Mouse (Mus musculus) intestine, embryonic 16.5 days (tissue): ENCODE measurements around the gene Rab3il1. TPM values are rescaled to one million over a fixed set of nuclear protein-coding genes. Genes with fewer than 3 reads are reported as not detected.

Source experiments
- ATAC-seq: fragments of 200-750 bp; cut with Nextera tagmentation; 2 replicates; pipeline ENCODE4 v1.8.0; 2017; ENCODE audit warnings: moderate TSS enrichment, moderate library complexity
- H3K27ac ChIP-seq: fragments of 300-500 bp; sonication (generic); 2 replicates; pipeline ENCODE4 v1.5.1; 2014; ENCODE audit warnings: mild to moderate bottlenecking, low read length
- H3K27me3 ChIP-seq: fragments of 300-500 bp; sonication (generic); replicated peaks from 2 replicates; pipeline ENCODE4 v1.6.1; 2014; ENCODE audit warnings: low read length, control low read depth, mixed read lengths; ENCODE audit not compliant: control insufficient read depth, insufficient read depth
- H3K36me3 ChIP-seq: fragments of 300-500 bp; sonication (generic); 2 replicates; pipeline ENCODE4 v1.6.1; 2014; ENCODE audit warnings: low read length, control low read depth; ENCODE audit not compliant: control insufficient read depth, insufficient read depth
- H3K4me1 ChIP-seq: fragments of 300-500 bp; sonication (generic); 2 replicates; pipeline ENCODE4 v1.6.1; 2014; ENCODE audit warnings: low read length, control low read depth, mixed read lengths; ENCODE audit not compliant: control insufficient read depth, insufficient read depth
- H3K4me2 ChIP-seq: fragments of 300-500 bp; sonication (generic); 2 replicates; pipeline ENCODE4 v1.6.1; 2014; ENCODE audit warnings: low read depth, low read length, control low read depth
- H3K4me3 ChIP-seq: fragments of 300-500 bp; sonication (generic); 2 replicates; pipeline ENCODE4 v1.5.1; 2014; ENCODE audit warnings: mild to moderate bottlenecking, low read length
- H3K9ac ChIP-seq: fragments of 300-500 bp; sonication (generic); 2 replicates; pipeline ENCODE4 v1.6.1; 2014; ENCODE audit warnings: low read depth, low read length
- H3K9me3 ChIP-seq: fragments of 300-500 bp; sonication (generic); 2 replicates; pipeline ENCODE4 v1.6.1; 2016; ENCODE audit warnings: low read length, control low read depth; ENCODE audit not compliant: control insufficient read depth
- WGBS: fragments of 180-500 bp; shearing (Covaris S2); extraction: QIAGEN DNeasy Blood & Tissue Kit; methylation state at CpG from one replicate; pipeline ENCODE4 v1.1.7; 2014; 5-methylcytosine and 5-hydroxymethylcytosine counted together
- polyA plus RNA-seq: library from polyadenylated mRNA; unstranded; fragments of >200 nt; fragmentation: Nextera tagmentation; extraction: Ambion mirVana; gene quantifications from 2 replicates; pipeline ENCODE4 v1.2.1, GENCODE M21; 2015

Gene Rab3il1
- polyA plus RNA-seq, 1 experiment from 2014 or later: 45.7 TPM

- Histone ChIP-seq H3K9me3 (no peaks in the 10 kb centered on the region), H3K36me3 (peaks cover 12% of the 10 kb centered on the region), H3K4me2 (peak overlapping the region; percentile 79), H3K4me3 (peak overlapping the region; percentile 93), H3K4me1 (peaks cover 23% of the 10 kb centered on the region), H3K9ac (peak overlapping the region; percentile 95), H3K27ac (peak overlapping the region; percentile 98), H3K27me3 (no peaks in the 10 kb centered on the region)
- peak; percentile 97 for ATAC-seq
- under 1% methylated on average over 59 of the region's 59 CpGs for WGBS
These were observed 19.2 kb upstream of the Rab3il1 start for GRCm38 (mm10) chr19:9982151-9982851.

- Histone ChIP-seq H3K9me3 (no peaks in the 10 kb centered on the region), H3K4me1 (peaks cover 21% of the 10 kb centered on the region), H3K36me3 (peaks cover 12% of the 10 kb centered on the region), H3K4me3 (peak overlapping the region; percentile 93), H3K27me3 (no peaks in the 10 kb centered on the region), H3K4me2 (peak overlapping the region; percentile 79), H3K27ac (peak overlapping the region; percentile 98), H3K9ac (peak overlapping the region; percentile 95)
- ATAC-seq: peak; percentile 89
- WGBS: under 1% methylated on average over 31 of the region's 31 CpGs
These were observed 18.5 kb upstream of the Rab3il1 start for GRCm38 (mm10) chr19:9982852-9983542.

- no peaks in the 10 kb centered on the region for H3K9me3 ChIP-seq
- H3K4me2 ChIP-seq: peak overlapping the region; percentile 79
- 88% methylated on average over 20 of the region's 20 CpGs for WGBS
- H3K4me3 ChIP-seq: peak overlapping the region; percentile 93
- H3K36me3 ChIP-seq: peaks cover 12% of the 10 kb centered on the region
- H3K4me1 ChIP-seq: peaks cover 15% of the 10 kb centered on the region
- peak overlapping the region; percentile 95 for H3K9ac ChIP-seq
- H3K27me3 ChIP-seq: no peaks in the 10 kb centered on the region
- H3K27ac ChIP-seq: no peak overlapping the region
- ATAC-seq: no peak
These were observed 17.1 kb upstream of the Rab3il1 start for GRCm38 (mm10) chr19:9984111-9985055.

GRCm38 (mm10) chr19:9985190-9985899 is 16.1 kb upstream of the Rab3il1 start:
- ATAC-seq: no peak
- Histone ChIP-seq H3K36me3 (peaks cover 12% of the 10 kb centered on the region), H3K27ac (no peak overlapping the region), H3K4me2 (no peak overlapping the region), H3K9me3 (no peaks in the 10 kb centered on the region), H3K4me1 (peaks cover 15% of the 10 kb centered on the region), H3K27me3 (no peaks in the 10 kb centered on the region), H3K9ac (no peak overlapping the region), H3K4me3 (no peak overlapping the region)
- 94% methylated on average over 6 of the region's 6 CpGs for WGBS

- ATAC-seq: no peak
- Histone ChIP-seq H3K9me3 (no peaks in the 10 kb centered on the region), H3K4me3 (no peak overlapping the region), H3K27me3 (no peaks in the 10 kb centered on the region), H3K36me3 (peaks cover 12% of the 10 kb centered on the region), H3K27ac (no peak overlapping the region), H3K9ac (no peak overlapping the region), H3K4me1 (peaks cover 15% of the 10 kb centered on the region), H3K4me2 (no peak overlapping the region)
- WGBS: 86% methylated on average over 2 of the region's 2 CpGs
These were observed 15.5 kb upstream of the Rab3il1 start for GRCm38 (mm10) chr19:9985900-9986421.

GRCm38 (mm10) chr19:9987192-9987591 is 14.3 kb upstream of the Rab3il1 start:
- ATAC-seq: no peak
- Histone ChIP-seq H3K4me1 (peaks cover 9% of the 10 kb centered on the region; the same call in 1 of the 2 replicates), H3K4me3 (no peak overlapping the region), H3K36me3 (peaks cover 12% of the 10 kb centered on the region), H3K27ac (no peak overlapping the region), H3K4me2 (no peak overlapping the region), H3K9me3 (no peaks in the 10 kb centered on the region), H3K9ac (no peak overlapping the region), H3K27me3 (no peaks in the 10 kb centered on the region)
- 40% methylated on average over 6 of the region's 6 CpGs for WGBS

- H3K27me3 ChIP-seq: no peaks in the 10 kb centered on the region
- no peak overlapping the region for H3K27ac ChIP-seq
- H3K9me3 ChIP-seq: no peaks in the 10 kb centered on the region
- ATAC-seq: no peak
- no peak overlapping the region for H3K4me2 ChIP-seq
- H3K9ac ChIP-seq: no peak overlapping the region
- H3K4me1 ChIP-seq: peaks cover 9% of the 10 kb centered on the region; the same call in 1 of the 2 replicates
- H3K36me3 ChIP-seq: peaks cover 12% of the 10 kb centered on the region
- no peak overlapping the region for H3K4me3 ChIP-seq
These were observed 13.9 kb upstream of the Rab3il1 start for GRCm38 (mm10) chr19:9987593-9987992.

- no peak for ATAC-seq
- H3K9ac ChIP-seq: no peak overlapping the region
- WGBS: 68% methylated on average over 17 of the region's 17 CpGs
- H3K4me1 ChIP-seq: peaks cover 12% of the 10 kb centered on the region
- H3K27ac ChIP-seq: no peak overlapping the region
- no peak overlapping the region for H3K4me3 ChIP-seq
- H3K36me3 ChIP-seq: peaks cover 12% of the 10 kb centered on the region
- no peak overlapping the region for H3K4me2 ChIP-seq
- no peaks in the 10 kb centered on the region for H3K9me3 ChIP-seq
- no peaks in the 10 kb centered on the region for H3K27me3 ChIP-seq
These were observed 12.1 kb upstream of the Rab3il1 start for GRCm38 (mm10) chr19:9989171-9989883.
